Mouse (Mus musculus) gastrocnemius, adult 8-10 months (tissue): ENCODE data around the gene Gatad2b. TPM values are rescaled to one million over a fixed set of nuclear protein-coding genes. Genes with fewer than 3 reads are reported as not detected.
"Not testable (repeated sequence)": the region's sequence is repeated elsewhere in the genome, so short reads cannot be mapped to it uniquely, and the experiment has no call there.

ENCODE experiments used
- DNase-seq, 2 experiments: peaks; one replicate each; pipeline ENCODE4 v3.0.0; 2022; ENCODE audit warnings: low spot score in 2 of 2
- total RNA-seq, 4 experiments: library from RNA; stranded (reverse); gene quantifications; 2 replicates each; pipeline ENCODE4 v1.2.4; 2022

Gatad2b gene
- total RNA-seq: 10 to 100 TPM; 55.0 to 69.8 (median 62.6) TPM

- peak; percentile 97 to 99 for DNase-seq
Measured at GRCm38 (mm10) chr3:90292345-90293275, at the start of gene Gatad2b. TSS of gene Gatad2b (plus strand) at chr3:90293178.

GRCm38 (mm10) chr3:90245406-90245805 is 47.6 kb upstream of the Gatad2b start:
- DNase-seq: no peak

GRCm38 (mm10) chr3:90247630-90247959 is 45.4 kb upstream of the Gatad2b start:
- DNase-seq: no peak

GRCm38 (mm10) chr3:90247960-90248745 is 44.8 kb upstream of the Gatad2b start, which contains the start of gene Slc39a1:
TSS of gene Slc39a1 (plus strand) at chr3:90248172.
- DNase-seq: peak; percentile 87 to 90

GRCm38 (mm10) chr3:90248746-90249100 is 44.3 kb upstream of the Gatad2b start:
- no peak for DNase-seq

GRCm38 (mm10) chr3:90250791-90251190 is 42.2 kb upstream of the Gatad2b start:
- DNase-seq: no peak

- DNase-seq: peak in 1 of 2 experiments; percentile 30
Measured at GRCm38 (mm10) chr3:90251731-90252226, 41.2 kb upstream of the Gatad2b start.

- not testable (repeated sequence) for DNase-seq
Measured at GRCm38 (mm10) chr3:90252659-90253058, 40.3 kb upstream of the Gatad2b start.

- DNase-seq: not testable (repeated sequence)
Measured at GRCm38 (mm10) chr3:90253174-90253573, 39.8 kb upstream of the Gatad2b start.

- peak; percentile 93 to 95 for DNase-seq
Measured at GRCm38 (mm10) chr3:90253653-90254418, 39.1 kb upstream of the Gatad2b start, which contains the start of gene Crtc2. TSS of gene Crtc2 (plus strand) at chr3:90254163.

GRCm38 (mm10) chr3:90254419-90255193 is 38.4 kb upstream of the Gatad2b start:
- DNase-seq: no peak

- DNase-seq: no peak
Measured at GRCm38 (mm10) chr3:90255194-90255565, 37.8 kb upstream of the Gatad2b start.

- DNase-seq: no peak
Measured at GRCm38 (mm10) chr3:90255784-90256353, 37.1 kb upstream of the Gatad2b start.

GRCm38 (mm10) chr3:90256731-90257530 is 36.0 kb upstream of the Gatad2b start:
- DNase-seq: no peak

GRCm38 (mm10) chr3:90258521-90258920 is 34.5 kb upstream of the Gatad2b start:
- DNase-seq: no peak

GRCm38 (mm10) chr3:90263121-90263771 is 29.7 kb upstream of the Gatad2b start:
- no peak for DNase-seq

- no peak for DNase-seq
Measured at GRCm38 (mm10) chr3:90264687-90265033, 28.3 kb upstream of the Gatad2b start.

GRCm38 (mm10) chr3:90265034-90265931 is 27.7 kb upstream of the Gatad2b start, which contains the start of gene Dennd4b:
TSS of gene Dennd4b (plus strand) at chr3:90265185.
- DNase-seq: peak; percentile 87 to 89
